Mouse (Mus musculus): ENCODE data around the gene Tnfsf13. TPM values are rescaled to one million over a fixed set of nuclear protein-coding genes. Genes with fewer than 3 reads are reported as not detected.
A peak's percentile ranks its signal among the peaks of the same experiment; 100 is the strongest.
"Not testable (repeated sequence)": the region's sequence is repeated elsewhere in the genome, so short reads cannot be mapped to it uniquely, and the experiment has no call there.

Gene Tnfsf13
- 0.45 and 0.85 TPM in 2 replicates for polyA plus RNA-seq (2015; fragmentation: Nextera tagmentation; extraction: Ambion mirVana)

GRCm38 (mm10) chr11:69685526-69686148 is at the start of gene Tnfsf13:
Gene Tnfsf13 (minus strand): TSS chr11:69685784.
- Histone ChIP-seq H3K27me3 (ENCODE audit: control insufficient read depth, insufficient read depth, low read length) (no peaks in the 10 kb centered on the region), H3K4me2 (ENCODE audit: low read depth, low read length) (peak within 1 kb of the TSS; percentile 18), H3K9me3 (replicated peaks; ENCODE audit: control insufficient read depth, low read length) (no peaks in the 10 kb centered on the region), H3K27ac (ENCODE audit: low read length) (peak within 1 kb of the TSS; percentile 86), H3K36me3 (ENCODE audit: control insufficient read depth, insufficient read depth) (no peaks in the 10 kb centered on the region), H3K9ac (ENCODE audit: low read length) (peak within 1 kb of the TSS; percentile 54), H3K4me3 (ENCODE audit: low read length) (no peak within 1 kb of the TSS), H3K4me1 (ENCODE audit: control insufficient read depth, insufficient read depth, low read length) (peaks cover 24% of the 10 kb centered on the region)
- 56% methylated on average over 10 of the region's 10 CpGs for WGBS
- no peak; the same call in 1 of the 2 replicates for ATAC-seq (replicated peaks; ENCODE audit: extremely low read depth, insufficient read depth, low FRiP score)

GRCm38 (mm10) chr11:69731408-69731807 is 45.8 kb upstream of the Tnfsf13 start:
- H3K4me1 ChIP-seq (ENCODE audit: control insufficient read depth, insufficient read depth, low read length): not testable (repeated sequence)
- WGBS: 81% methylated on average over 3 of the region's 3 CpGs

GRCm38 (mm10) chr11:69729063-69729462 is 43.5 kb upstream of the Tnfsf13 start:
- WGBS: 22% methylated on average over 3 of the region's 3 CpGs
- Histone ChIP-seq H3K9ac (ENCODE audit: low read length) (no peak overlapping the region), H3K27ac (ENCODE audit: low read length) (no peak overlapping the region), H3K4me2 (ENCODE audit: low read depth, low read length) (no peak overlapping the region), H3K4me1 (ENCODE audit: control insufficient read depth, insufficient read depth, low read length) (no peaks in the 10 kb centered on the region), H3K9me3 (replicated peaks; ENCODE audit: control insufficient read depth, low read length) (no peaks in the 10 kb centered on the region), H3K4me3 (ENCODE audit: low read length) (no peak overlapping the region), H3K36me3 (ENCODE audit: control insufficient read depth, insufficient read depth) (peaks cover 2% of the 10 kb centered on the region; the same call in 1 of the 2 replicates), H3K27me3 (ENCODE audit: control insufficient read depth, insufficient read depth, low read length) (no peaks in the 10 kb centered on the region)
- ATAC-seq (replicated peaks; ENCODE audit: extremely low read depth, insufficient read depth, low FRiP score): no peak

More at GRCm38 (mm10) chr11:69731408-69731807, 45.8 kb upstream of the Tnfsf13 start:
- H3K27ac ChIP-seq (ENCODE audit: low read length); H3K9ac ChIP-seq (ENCODE audit: low read length); H3K27me3 ChIP-seq (ENCODE audit: control insufficient read depth, insufficient read depth, low read length); H3K4me3 ChIP-seq (ENCODE audit: low read length); H3K4me2 ChIP-seq (ENCODE audit: low read depth, low read length); H3K9me3 ChIP-seq (replicated peaks; ENCODE audit: control insufficient read depth, low read length); ATAC-seq (replicated peaks; ENCODE audit: extremely low read depth, insufficient read depth, low FRiP score): not testable (repeated sequence)
- H3K36me3 ChIP-seq (ENCODE audit: control insufficient read depth, insufficient read depth): peaks cover 20% of the 10 kb centered on the region

GRCm38 (mm10) chr11:69725951-69726350 is 40.4 kb upstream of the Tnfsf13 start:
- ATAC-seq (replicated peaks; ENCODE audit: extremely low read depth, insufficient read depth, low FRiP score): no peak; the same call in 1 of the 2 replicates

DNA sequence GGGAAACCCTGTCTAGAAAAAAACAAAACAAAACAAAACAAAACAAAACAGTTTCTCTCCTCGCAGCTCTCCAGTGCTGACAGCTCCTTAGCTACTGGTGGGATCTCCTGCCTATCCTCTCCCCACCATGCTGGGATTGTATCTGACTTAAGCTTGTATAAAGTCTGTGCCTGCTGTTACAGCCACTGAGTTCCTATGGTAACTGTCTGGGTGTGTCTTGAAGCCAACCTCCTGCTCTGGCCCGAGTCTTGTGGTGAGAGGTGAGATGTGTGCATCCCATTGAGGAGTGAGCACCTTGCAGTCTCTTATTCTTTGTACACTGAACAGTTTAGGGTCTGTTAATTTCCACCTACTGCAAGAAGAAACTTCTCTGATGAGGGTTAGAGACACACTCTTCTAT is 37.5 kb upstream of the Tnfsf13 start:
- ATAC-seq (replicated peaks; ENCODE audit: extremely low read depth, insufficient read depth, low FRiP score): no peak
- Histone ChIP-seq H3K9me3 (replicated peaks; ENCODE audit: control insufficient read depth, low read length) (no peaks in the 10 kb centered on the region), H3K27ac (ENCODE audit: low read length) (no peak overlapping the region), H3K4me2 (ENCODE audit: low read depth, low read length) (no peak overlapping the region), H3K9ac (ENCODE audit: low read length) (no peak overlapping the region), H3K36me3 (ENCODE audit: control insufficient read depth, insufficient read depth) (no peaks in the 10 kb centered on the region), H3K4me3 (ENCODE audit: low read length) (no peak overlapping the region), H3K4me1 (ENCODE audit: control insufficient read depth, insufficient read depth, low read length) (no peaks in the 10 kb centered on the region), H3K27me3 (ENCODE audit: control insufficient read depth, insufficient read depth, low read length) (no peaks in the 10 kb centered on the region)
- WGBS: 52% methylated on average over 2 of the region's 2 CpGs

More at GRCm38 (mm10) chr11:69725951-69726350, 40.4 kb upstream of the Tnfsf13 start:
- H3K9ac ChIP-seq (ENCODE audit: low read length): no peak overlapping the region
- no peaks in the 10 kb centered on the region for H3K9me3 ChIP-seq (replicated peaks; ENCODE audit: control insufficient read depth, low read length)
- WGBS: 28% methylated on average over 5 of the region's 5 CpGs
- H3K4me3 ChIP-seq (ENCODE audit: low read length): no peak overlapping the region
- no peaks in the 10 kb centered on the region for H3K36me3 ChIP-seq (ENCODE audit: control insufficient read depth, insufficient read depth)
- no peak overlapping the region for H3K4me2 ChIP-seq (ENCODE audit: low read depth, low read length)
- no peaks in the 10 kb centered on the region for H3K27me3 ChIP-seq (ENCODE audit: control insufficient read depth, insufficient read depth, low read length)
- H3K27ac ChIP-seq (ENCODE audit: low read length): no peak overlapping the region
- H3K4me1 ChIP-seq (ENCODE audit: control insufficient read depth, insufficient read depth, low read length): no peaks in the 10 kb centered on the region

DNA sequence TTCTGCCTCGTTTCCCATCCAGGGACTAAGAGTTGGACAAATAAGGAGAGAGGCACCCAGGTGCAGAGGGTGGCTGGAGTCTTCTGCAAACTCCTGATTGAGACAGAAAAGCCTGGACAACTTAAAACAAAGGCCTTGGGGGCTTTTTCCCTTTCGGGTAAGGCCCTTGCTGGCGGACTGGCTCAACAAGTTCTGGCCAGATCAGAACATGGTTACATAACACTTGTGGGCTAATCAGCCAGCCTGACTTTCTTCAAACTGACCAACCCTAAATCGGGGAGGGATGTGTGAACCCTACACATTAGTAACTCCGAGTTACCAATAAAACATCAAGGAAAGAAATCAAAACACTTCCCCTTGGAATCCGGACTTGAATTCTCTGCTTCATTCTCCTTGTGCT is 35.3 kb upstream of the Tnfsf13 start:
- H3K4me1 ChIP-seq (ENCODE audit: control insufficient read depth, insufficient read depth, low read length): peaks cover 3% of the 10 kb centered on the region
- H3K27me3 ChIP-seq (ENCODE audit: control insufficient read depth, insufficient read depth, low read length): no peaks in the 10 kb centered on the region
- no peak for ATAC-seq (replicated peaks; ENCODE audit: extremely low read depth, insufficient read depth, low FRiP score)
- H3K27ac ChIP-seq (ENCODE audit: low read length): no peak overlapping the region
- H3K4me2 ChIP-seq (ENCODE audit: low read depth, low read length): no peak overlapping the region
- no peak overlapping the region for H3K9ac ChIP-seq (ENCODE audit: low read length)
- no peak overlapping the region for H3K4me3 ChIP-seq (ENCODE audit: low read length)
- no peaks in the 10 kb centered on the region for H3K36me3 ChIP-seq (ENCODE audit: control insufficient read depth, insufficient read depth)
- no peaks in the 10 kb centered on the region for H3K9me3 ChIP-seq (replicated peaks; ENCODE audit: control insufficient read depth, low read length)
- 79% methylated on average over 6 of the region's 6 CpGs for WGBS

DNA sequence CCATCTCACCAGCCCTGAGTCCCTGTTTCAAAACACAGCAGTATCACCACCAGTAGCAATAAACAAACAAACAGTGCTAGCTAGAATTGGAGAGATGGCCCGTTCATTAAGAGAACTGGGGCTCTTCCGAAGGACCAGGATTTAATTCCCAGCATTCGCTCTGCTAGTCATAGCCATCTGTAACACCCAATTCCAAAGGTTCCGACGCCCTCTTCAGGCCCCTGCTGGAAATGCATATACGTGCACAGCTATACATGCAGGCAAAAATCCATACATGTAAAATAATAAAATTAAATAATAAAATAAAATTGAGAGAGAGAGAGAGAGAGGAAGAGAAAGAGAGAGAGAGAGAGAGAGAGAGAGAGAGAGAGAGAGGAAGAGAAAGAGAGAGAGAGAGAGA is 33.8 kb upstream of the Tnfsf13 start:
- Histone ChIP-seq H3K4me2 (ENCODE audit: low read depth, low read length) (no peak overlapping the region), H3K36me3 (ENCODE audit: control insufficient read depth, insufficient read depth) (no peaks in the 10 kb centered on the region), H3K27ac (ENCODE audit: low read length) (no peak overlapping the region), H3K4me1 (ENCODE audit: control insufficient read depth, insufficient read depth, low read length) (peaks cover 5% of the 10 kb centered on the region), H3K27me3 (ENCODE audit: control insufficient read depth, insufficient read depth, low read length) (no peaks in the 10 kb centered on the region), H3K9me3 (replicated peaks; ENCODE audit: control insufficient read depth, low read length) (no peaks in the 10 kb centered on the region; the same call in 1 of the 2 replicates), H3K4me3 (ENCODE audit: low read length) (no peak overlapping the region), H3K9ac (ENCODE audit: low read length) (no peak overlapping the region)
- WGBS: 65% methylated on average over 6 of the region's 6 CpGs
- ATAC-seq (replicated peaks; ENCODE audit: extremely low read depth, insufficient read depth, low FRiP score): no peak

- ATAC-seq (replicated peaks; ENCODE audit: extremely low read depth, insufficient read depth, low FRiP score): no peak
- Histone ChIP-seq H3K4me2 (ENCODE audit: low read depth, low read length) (peak overlapping the region; percentile 15; the same call in 1 of the 2 replicates), H3K4me1 (ENCODE audit: control insufficient read depth, insufficient read depth, low read length) (peaks cover 5% of the 10 kb centered on the region), H3K4me3 (ENCODE audit: low read length) (no peak overlapping the region), H3K36me3 (ENCODE audit: control insufficient read depth, insufficient read depth) (no peaks in the 10 kb centered on the region), H3K9ac (ENCODE audit: low read length) (no peak overlapping the region), H3K27me3 (ENCODE audit: control insufficient read depth, insufficient read depth, low read length) (no peaks in the 10 kb centered on the region), H3K9me3 (replicated peaks; ENCODE audit: control insufficient read depth, low read length) (no peaks in the 10 kb centered on the region; the same call in 1 of the 2 replicates), H3K27ac (ENCODE audit: low read length) (no peak overlapping the region)
- 35% methylated on average over 15 of the region's 15 CpGs for WGBS
These were observed 33.1 kb upstream of the Tnfsf13 start for GRCm38 (mm10) chr11:69718661-69719060.

GRCm38 (mm10) chr11:69716953-69717352 is 31.4 kb upstream of the Tnfsf13 start:
- no peaks in the 10 kb centered on the region for H3K36me3 ChIP-seq (ENCODE audit: control insufficient read depth, insufficient read depth)
- no peaks in the 10 kb centered on the region; the same call in 1 of the 2 replicates for H3K9me3 ChIP-seq (replicated peaks; ENCODE audit: control insufficient read depth, low read length)
- H3K4me2 ChIP-seq (ENCODE audit: low read depth, low read length): no peak overlapping the region
- no peak overlapping the region for H3K4me3 ChIP-seq (ENCODE audit: low read length)
- peaks cover 5% of the 10 kb centered on the region for H3K4me1 ChIP-seq (ENCODE audit: control insufficient read depth, insufficient read depth, low read length)
- WGBS: 72% methylated on average over 4 of the region's 4 CpGs
- no peak overlapping the region for H3K27ac ChIP-seq (ENCODE audit: low read length)
- no peak for ATAC-seq (replicated peaks; ENCODE audit: extremely low read depth, insufficient read depth, low FRiP score)
- H3K27me3 ChIP-seq (ENCODE audit: control insufficient read depth, insufficient read depth, low read length): no peaks in the 10 kb centered on the region
- H3K9ac ChIP-seq (ENCODE audit: low read length): no peak overlapping the region

Measured in heart, embryonic 16.5 days (tissue).